Mouse (Mus musculus) MEL (cell line): ENCODE measurements around the gene Acadsb. TPM values are rescaled to one million over a fixed set of nuclear protein-coding genes. Genes with fewer than 3 reads are reported as not detected.

Experiments
- DNase-seq: peaks from one replicate; pipeline ENCODE4 v3.0.0; 2011; ENCODE audit warnings: low read depth, low spot score
- H3K27ac ChIP-seq: 2 replicates; pipeline ENCODE4 v1.5.1; 2012; ENCODE audit warnings: low read depth, mild to moderate bottlenecking, control low read depth, low read length, moderate library complexity; ENCODE audit not compliant: control insufficient read depth
- H3K27me3 ChIP-seq, 2 experiments: fragments of 150-350 bp in 1 of 2; sonication (generic) in 1 of 2; 2 replicates each; pipeline ENCODE4 v1.6.1; 2012; ENCODE audit warnings: low read length in 2 of 2, mild to moderate bottlenecking in 2 of 2, improper control_type of control experiment in 1 of 2, moderate library complexity in 1 of 2; ENCODE audit not compliant: insufficient read depth in 2 of 2, control insufficient read depth in 1 of 2
- H3K36me3 ChIP-seq, 2 experiments: 2 replicates each; pipeline ENCODE4 v1.6.1; 2012 to 2014; ENCODE audit warnings: low read length in 2 of 2, improper control_type of control experiment in 1 of 2, inconsistent platforms in 1 of 2, mild to moderate bottlenecking in 1 of 2; ENCODE audit not compliant: insufficient read depth in 2 of 2, control insufficient read depth in 1 of 2
- H3K4me1 ChIP-seq, 2 experiments: fragments of 150-350 bp in 1 of 2; sonication (generic) in 1 of 2; 2 replicates each; pipeline ENCODE4 v1.6.1; 2012; ENCODE audit warnings: low read length in 2 of 2, improper control_type of control experiment in 1 of 2, mild to moderate bottlenecking in 1 of 2; ENCODE audit not compliant: insufficient read depth in 2 of 2, control insufficient read depth in 1 of 2
- H3K4me3 ChIP-seq, 2 experiments: fragments of 150-350 bp in 1 of 2; sonication (generic) in 1 of 2; 2 replicates each; pipeline ENCODE4 v1.5.1; 2012; ENCODE audit warnings: low read depth in 2 of 2, low read length in 2 of 2, mild to moderate bottlenecking in 2 of 2, moderate library complexity in 2 of 2, control low read depth in 1 of 2, improper control_type of control experiment in 1 of 2; ENCODE audit not compliant: control insufficient read depth in 1 of 2, insufficient read depth in 1 of 2
- H3K79me2 ChIP-seq: 2 replicates; pipeline ENCODE4 v1.6.1; 2012; ENCODE audit warnings: mild to moderate bottlenecking, low read length, moderate library complexity; ENCODE audit not compliant: control insufficient read depth, poor library complexity, insufficient read depth
- H3K9ac ChIP-seq: 2 replicates; pipeline ENCODE4 v1.6.1; 2012; ENCODE audit warnings: low read depth, mild to moderate bottlenecking, control low read depth, low read length, moderate library complexity; ENCODE audit not compliant: control insufficient read depth, poor library complexity, severe bottlenecking
- H3K9me3 ChIP-seq: fragments of 150-350 bp; sonication (generic); replicated peaks from 2 replicates; pipeline ENCODE4 v1.6.1; 2012; ENCODE audit warnings: mild to moderate bottlenecking, low read length, improper control_type of control experiment, moderate library complexity; ENCODE audit not compliant: insufficient read depth
- MYB ChIP-seq: IDR thresholded peaks from 2 replicates; pipeline ENCODE4 v1.6.1; 2011; ENCODE audit warnings: mild to moderate bottlenecking, low read depth, low read length, improper control_type of control experiment
- polyA plus RNA-seq, 2 experiments: library from polyadenylated mRNA; stranded (reverse) in 1 of 2; unstranded in 1 of 2; fragments of >175 nt in 1 of 2; fragments of >200 nt in 1 of 2; gene quantifications; 2 replicates each; pipeline versions ENCODE4 v1.2.1 to v1.2.4; 2012; ENCODE audit warnings: low replicate concordance in 2 of 2, low read depth in 1 of 2; ENCODE audit not compliant: insufficient read length in 2 of 2, insufficient read depth in 1 of 2, missing spikeins in 1 of 2
- total RNA-seq: library from RNA; depleted of rRNA; stranded (reverse); fragments of 300-350 nt; gene quantifications from 2 replicates; pipeline ENCODE4 v1.2.3, GENCODE M21; 2012; rRNA removed

The Acadsb gene
- total and polyA plus RNA-seq, 3 experiments, result 11.4 to 20.7 TPM; not detected in 1

DNA sequence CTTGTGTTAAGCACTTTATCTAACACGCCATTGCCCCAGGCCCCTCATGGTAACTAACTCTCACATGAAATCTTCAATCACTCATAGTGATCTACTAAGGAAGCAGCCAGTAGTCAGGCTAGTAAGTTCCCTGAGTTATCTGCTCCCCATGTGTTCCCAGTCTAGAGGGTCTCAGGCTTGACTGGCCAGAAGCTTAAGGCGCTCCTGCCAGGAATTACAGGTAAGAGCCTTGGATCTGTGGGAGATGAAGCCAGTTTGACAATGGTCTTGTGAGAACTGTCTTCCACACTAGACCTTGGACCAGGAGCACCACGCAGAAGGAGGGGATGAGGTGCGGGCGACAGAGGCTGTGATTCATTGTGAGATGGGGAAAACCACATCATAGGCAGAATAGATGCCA lies 68.0 kb downstream of the Acadsb start:
- no peaks in the 10 kb centered on the region for H3K36me3 ChIP-seq
- no peaks in the 10 kb centered on the region for H3K79me2 ChIP-seq
- TF ChIP-seq MYB, result no peak
- no peaks in the 10 kb centered on the region for H3K4me1 ChIP-seq
- DNase-seq, result no peak
- H3K4me3 ChIP-seq, result no peak overlapping the region
- no peak overlapping the region for H3K27ac ChIP-seq
- H3K9ac ChIP-seq, result no peak overlapping the region
- H3K27me3 ChIP-seq, result no peaks in the 10 kb centered on the region; a peak in 1 of 4 replicates
- H3K9me3 ChIP-seq, result no peaks in the 10 kb centered on the region

Other genes with a start within 250 kb of the Acadsb start
- gene 5430419D17Rik, start 236.2 kb upstream of the Acadsb start, total RNA-seq, result not detected in 2 replicates
- not detected for gene 5430419D17Rik, start 236.2 kb upstream of the Acadsb start, polyA plus RNA-seq
- gene Cuzd1, start 88.3 kb upstream of the Acadsb start, total RNA-seq, result not detected in 2 replicates
- not detected for gene Cuzd1, start 88.3 kb upstream of the Acadsb start, polyA plus RNA-seq
- not detected in 2 replicates for gene Fam24b, start 81.1 kb upstream of the Acadsb start, total RNA-seq
- under 1 TPM in 1 of 2 experiments, not detected in 1; 0.11 TPM for gene Fam24b, start 81.1 kb upstream of the Acadsb start, polyA plus RNA-seq
- not detected in 2 replicates for gene Fam24a, start 76.7 kb upstream of the Acadsb start, total RNA-seq
- gene Fam24a, start 76.7 kb upstream of the Acadsb start, polyA plus RNA-seq, result not detected
- gene 2310057M21Rik, start 47.8 kb upstream of the Acadsb start, total RNA-seq, result 16.7 and 18.0 TPM in 2 replicates
- gene 2310057M21Rik, start 47.8 kb upstream of the Acadsb start, polyA plus RNA-seq, result 10 to 100 TPM in 1 of 2 experiments, not detected in 1; 33.0 TPM
- 36.1 and 42.5 TPM in 2 replicates for gene Pstk, start 39.5 kb upstream of the Acadsb start, total RNA-seq
- gene Pstk, start 39.5 kb upstream of the Acadsb start, polyA plus RNA-seq, result 10 to 100 TPM in 1 of 2 experiments, not detected in 1; 57.5 TPM
- 8.3 and 8.8 TPM in 2 replicates for gene Ikzf5, start 80 bp upstream of the Acadsb start, total RNA-seq
- gene Ikzf5, start 80 bp upstream of the Acadsb start, polyA plus RNA-seq, result 10 to 100 TPM; 28.5 to 65.4 TPM
- gene Hmx3, start 132.3 kb downstream of the Acadsb start, total RNA-seq, result not detected in 2 replicates
- not detected for gene Hmx3, start 132.3 kb downstream of the Acadsb start, polyA plus RNA-seq
- gene Hmx2, start 138.2 kb downstream of the Acadsb start, total RNA-seq, result 1.9 and 2.9 TPM in 2 replicates
- gene Hmx2, start 138.2 kb downstream of the Acadsb start, polyA plus RNA-seq, result 1 to 10 TPM in 1 of 2 experiments, not detected in 1; 6.4 TPM
- 165 and 168 TPM in 2 replicates for gene Bub3, start 149.6 kb downstream of the Acadsb start, total RNA-seq
- 100 to 1,000 TPM; 212 to 321 TPM for gene Bub3, start 149.6 kb downstream of the Acadsb start, polyA plus RNA-seq